Mouse (Mus musculus): ENCODE data around the gene Tmem74b. TPM values are rescaled to one million over a fixed set of nuclear protein-coding genes. Genes with fewer than 3 reads are reported as not detected.

Tmem74b gene
- 1 to 10 TPM in 3 of 4 experiments, under 1 TPM in 1; 0.46 to 1.8 (median 1.3) TPM for total RNA-seq (2022)

DNA sequence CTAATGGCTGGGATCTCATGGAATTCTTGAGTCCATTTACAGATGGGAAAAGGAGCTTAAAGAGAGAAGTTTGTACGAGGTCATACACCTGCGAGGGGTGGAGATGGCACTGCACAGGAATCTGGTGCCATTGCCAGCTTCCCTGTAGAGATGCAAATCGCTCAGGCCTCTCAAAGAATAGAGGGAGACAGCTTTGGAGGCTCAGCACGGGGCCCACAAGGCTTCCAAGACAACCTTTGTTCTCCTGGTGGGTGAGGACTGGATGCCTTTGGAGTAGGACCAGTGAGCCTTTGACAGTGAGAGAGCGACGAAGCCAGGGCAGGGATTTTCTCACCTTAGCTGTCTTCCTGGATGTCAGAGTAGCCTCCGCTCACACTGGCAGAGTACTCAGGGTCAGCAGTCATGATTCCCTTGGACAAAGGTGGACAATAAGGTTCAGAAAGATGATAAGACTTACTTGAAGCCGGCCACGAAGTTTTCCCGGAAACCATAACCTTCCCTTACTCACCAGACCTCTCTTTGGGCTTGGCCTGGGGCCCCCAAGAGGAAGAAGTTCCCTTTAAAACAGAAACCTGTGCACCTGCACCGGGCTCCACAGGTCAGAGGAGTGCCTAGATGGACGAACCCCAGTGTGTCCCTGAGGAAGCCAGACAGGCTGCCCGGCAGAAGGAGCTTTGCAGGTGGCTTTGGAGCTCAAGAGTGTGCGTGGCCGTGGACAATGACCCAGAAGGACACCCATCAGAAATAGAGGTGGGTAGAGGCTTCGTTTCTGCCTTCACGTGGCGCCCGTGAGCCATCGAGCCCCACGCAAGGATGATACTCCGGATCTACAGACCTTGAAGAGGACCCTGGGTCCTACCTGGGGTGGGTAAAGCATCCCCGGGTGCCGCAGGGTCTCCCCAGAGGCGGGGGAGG, at the start of gene Tmem74b:
Gene Tmem74b (plus strand): TSS at position 778 of the 915 bp plus-strand sequence.
- no peak for DNase-seq (ENCODE audit: low spot score in 2 of 2)

DNA sequence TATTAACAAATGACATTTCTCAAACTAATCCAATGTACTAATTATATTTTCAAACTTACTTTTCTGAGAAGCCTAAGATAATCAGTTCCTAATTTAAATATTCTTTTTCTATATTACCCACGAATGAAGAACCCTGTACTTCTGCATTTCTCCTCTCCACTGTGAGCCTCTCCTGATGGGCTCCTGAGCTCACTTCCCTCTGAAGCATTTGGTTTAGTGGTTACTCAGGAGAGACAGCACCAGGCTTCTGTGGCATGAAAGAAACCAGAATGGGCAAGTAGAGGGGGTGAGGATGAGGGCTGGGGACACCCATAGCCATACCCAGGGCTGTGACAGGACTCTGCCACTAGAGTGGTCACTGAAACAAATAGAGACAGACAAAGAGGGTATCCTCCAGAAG, 49.8 kb upstream of the Tmem74b start:
- DNase-seq (ENCODE audit: low spot score in 2 of 2) = no peak

DNA sequence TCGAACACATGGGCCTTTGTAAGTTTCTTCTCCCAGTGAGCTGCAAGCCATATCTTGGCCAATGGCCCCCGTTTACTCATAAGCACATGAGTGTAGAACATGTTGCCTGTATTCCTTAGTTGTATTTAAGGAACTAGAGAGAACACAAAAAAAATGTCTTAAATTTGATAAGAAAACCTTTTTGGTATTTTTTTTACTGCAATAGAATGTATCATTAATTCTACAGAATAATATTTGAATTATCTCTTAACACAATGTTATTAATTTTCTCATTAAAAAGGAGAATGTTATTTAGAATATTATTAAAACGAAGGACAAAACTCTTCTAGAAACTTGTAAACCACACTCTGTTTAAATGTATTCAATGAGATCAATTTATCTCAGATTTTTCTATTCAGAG, 33.4 kb upstream of the Tmem74b start, which contains the start of gene Rad21l:
Gene Rad21l (minus strand): TSS at position 101 of the 400 bp plus-strand sequence.
- DNase-seq (ENCODE audit: low spot score in 2 of 2) = no peak

DNA sequence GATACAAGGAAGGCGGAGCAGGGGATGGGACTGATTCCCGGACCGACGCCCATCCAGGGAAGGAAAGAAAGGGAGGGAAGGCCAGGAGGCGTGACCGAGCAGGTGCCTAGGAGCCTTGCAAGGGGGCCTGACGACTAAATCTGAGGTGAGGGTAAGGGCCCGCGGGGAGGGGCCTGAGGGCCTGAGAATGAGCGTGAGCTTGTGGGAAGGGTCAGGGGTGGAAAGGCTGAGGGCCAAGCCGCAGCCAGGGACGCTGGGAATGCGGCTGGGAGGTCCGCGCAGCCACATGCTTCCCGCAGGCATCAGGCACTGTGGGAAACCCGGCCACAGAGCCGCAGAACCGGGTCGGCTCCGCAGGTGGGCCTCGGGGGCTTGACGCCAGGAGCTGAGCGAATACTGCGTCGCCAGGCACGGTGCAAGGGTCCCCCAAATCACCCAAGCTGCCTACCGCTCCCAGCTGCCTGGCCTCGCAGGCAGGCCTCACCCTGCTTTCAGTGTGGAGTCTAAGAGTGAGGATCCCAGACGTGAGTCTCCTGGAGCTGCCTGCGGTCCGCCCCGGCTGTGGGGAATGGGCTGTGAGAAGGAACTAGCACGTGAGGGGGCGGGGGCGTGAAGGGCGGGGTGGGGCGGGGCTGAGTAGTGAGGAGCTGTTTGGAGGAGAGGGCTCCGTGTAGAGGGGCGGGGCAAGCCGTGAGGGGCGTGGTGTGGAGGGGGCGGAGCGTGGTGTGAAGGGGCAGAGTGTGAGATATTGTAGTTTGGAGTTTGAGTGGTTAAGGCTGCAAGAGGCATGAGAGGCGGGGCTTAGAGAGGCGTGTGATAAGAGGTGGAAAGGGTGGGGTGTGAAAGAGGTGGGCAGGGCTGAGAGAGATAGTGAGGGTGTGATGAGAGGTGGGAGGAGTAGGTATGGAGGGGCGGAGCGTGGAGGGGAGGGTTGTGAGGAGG, 31.5 kb upstream of the Tmem74b start:
- DNase-seq (ENCODE audit: low spot score in 2 of 2) = no peak

DNA sequence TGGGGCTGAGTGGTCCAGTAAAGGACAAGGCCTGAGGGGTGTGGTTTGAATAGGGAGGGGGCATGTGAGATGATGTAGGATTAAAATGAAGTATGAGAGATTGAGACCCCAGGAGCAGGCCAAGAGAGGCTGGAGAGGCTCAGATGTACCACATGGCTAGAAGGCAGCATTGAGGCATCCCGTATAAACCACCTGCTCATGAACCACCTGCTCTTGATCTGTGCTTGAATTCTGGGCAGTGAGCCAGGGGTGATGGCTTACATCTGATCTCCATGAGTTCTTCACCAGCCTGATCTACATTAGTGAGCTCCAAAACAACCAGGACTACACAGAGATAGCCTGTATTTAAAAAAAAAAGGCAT, 30.9 kb upstream of the Tmem74b start:
- no peak for DNase-seq (ENCODE audit: low spot score in 2 of 2)

DNA sequence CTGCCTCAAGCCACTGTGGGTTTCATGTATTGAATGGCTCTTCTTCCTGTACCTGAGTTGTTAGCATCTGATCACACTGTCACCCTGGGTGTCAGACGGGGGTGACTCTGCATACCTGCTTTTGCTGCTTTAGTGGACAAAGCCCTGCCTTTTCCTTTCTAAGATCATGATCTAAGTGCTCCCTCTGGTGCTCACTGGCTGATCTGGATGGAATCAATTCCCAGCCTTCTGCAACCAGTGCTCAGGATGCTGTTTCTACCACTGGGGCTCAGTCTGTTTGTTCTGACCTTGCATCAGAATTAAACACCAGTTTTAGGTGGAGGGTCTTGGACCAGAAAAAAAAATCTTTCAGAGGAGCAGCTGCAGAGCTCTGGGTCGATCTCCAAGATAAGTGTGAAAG, 25.6 kb upstream of the Tmem74b start:
- DNase-seq (ENCODE audit: low spot score in 2 of 2) = no peak

DNA sequence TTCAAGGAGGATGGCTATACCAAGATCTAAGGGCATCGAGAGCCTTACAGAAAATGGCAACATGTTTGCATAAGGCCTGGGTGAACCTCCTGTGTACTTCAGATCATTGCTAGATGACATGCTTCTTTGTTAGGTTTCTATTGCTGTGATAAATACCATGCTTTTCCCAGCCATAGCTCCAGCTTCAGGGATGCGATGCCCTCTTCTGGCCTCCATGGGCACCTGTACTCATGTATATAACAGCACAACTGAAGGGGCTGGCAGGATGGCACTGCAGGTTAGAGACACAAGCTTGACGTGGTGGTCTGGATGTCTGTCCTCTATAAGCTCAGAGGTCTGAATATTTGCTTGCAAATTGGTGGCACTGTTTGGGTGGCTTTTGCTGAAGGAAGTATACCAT, 19.5 kb upstream of the Tmem74b start:
- no peak for DNase-seq (ENCODE audit: low spot score in 2 of 2)

DNA sequence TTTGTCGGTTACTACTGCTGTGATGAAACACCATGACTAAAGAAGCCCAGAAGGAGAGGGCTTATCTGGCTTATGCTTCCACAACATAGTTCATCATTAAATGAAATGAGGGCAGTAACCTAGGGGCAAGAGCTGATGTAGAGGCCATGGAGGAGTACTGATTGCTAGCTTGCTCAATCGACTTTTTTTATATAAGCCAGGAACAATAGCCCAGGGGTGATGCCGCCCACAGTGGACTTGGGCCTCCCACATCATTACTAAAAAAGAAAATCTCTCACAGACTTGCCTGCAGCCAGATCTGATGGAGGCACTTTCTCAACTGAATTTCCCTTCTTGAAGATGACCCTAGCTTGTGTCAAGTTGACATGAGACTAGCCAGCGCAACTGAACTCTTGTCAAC, 18.8 kb upstream of the Tmem74b start:
- DNase-seq (ENCODE audit: low spot score in 2 of 2) = no peak

DNA sequence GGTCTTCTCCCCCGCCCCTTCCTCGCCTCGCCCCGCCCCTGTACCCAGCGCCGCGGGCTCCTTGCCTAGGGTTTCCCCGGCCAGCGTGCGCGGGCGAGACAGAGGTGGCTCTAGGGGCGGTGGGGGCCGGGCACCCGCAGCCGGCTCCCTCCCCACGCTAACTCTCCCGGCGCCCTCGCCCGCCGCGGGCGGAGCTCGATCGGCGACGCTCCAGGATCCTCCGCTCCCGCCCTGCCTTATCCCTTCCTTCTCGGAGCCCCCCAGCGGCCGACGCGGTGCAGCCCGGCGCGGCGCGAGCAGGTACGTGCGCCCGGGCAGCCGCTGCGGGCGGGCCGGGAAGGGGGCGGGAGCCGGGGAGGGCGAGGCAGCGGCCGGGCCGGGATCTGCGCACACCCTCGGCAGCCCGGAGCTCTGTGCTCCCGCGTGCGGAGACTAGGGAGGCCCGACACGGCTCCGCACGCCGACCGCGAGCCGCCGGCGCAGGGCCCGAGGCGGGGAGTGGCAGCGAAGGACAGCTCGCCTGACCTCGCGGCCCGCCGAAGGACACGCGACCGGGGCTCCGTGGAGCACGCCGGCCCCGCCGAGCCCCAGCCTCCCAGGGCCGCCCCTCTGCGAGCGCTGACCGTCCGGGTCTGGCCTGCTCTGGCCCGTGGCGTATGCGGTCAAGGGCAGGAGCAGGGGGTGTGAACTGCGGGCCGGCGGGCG, 490 bp downstream of the Tmem74b start:
- peak in 1 of 2 experiments; percentile 13 for DNase-seq (ENCODE audit: low spot score in 2 of 2)

DNA sequence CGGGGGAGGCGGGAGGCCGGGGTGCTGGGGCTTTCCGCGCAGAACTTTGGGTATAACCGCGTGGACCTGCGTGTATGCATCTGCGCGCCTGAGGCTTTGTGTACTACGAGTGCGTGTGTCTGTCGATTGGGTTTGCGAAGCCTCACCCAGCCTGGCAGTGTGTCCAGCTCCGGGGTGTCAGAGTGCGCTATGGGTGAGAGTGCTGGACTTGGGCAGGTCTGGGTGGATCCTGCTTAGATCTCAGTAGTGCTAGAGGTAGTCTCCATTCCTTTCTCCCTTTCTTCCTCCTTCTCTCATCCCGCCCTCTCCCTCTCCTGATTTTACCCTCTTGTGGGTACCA, 1.0 kb downstream of the Tmem74b start:
- DNase-seq (ENCODE audit: low spot score in 2 of 2) = no peak

DNA sequence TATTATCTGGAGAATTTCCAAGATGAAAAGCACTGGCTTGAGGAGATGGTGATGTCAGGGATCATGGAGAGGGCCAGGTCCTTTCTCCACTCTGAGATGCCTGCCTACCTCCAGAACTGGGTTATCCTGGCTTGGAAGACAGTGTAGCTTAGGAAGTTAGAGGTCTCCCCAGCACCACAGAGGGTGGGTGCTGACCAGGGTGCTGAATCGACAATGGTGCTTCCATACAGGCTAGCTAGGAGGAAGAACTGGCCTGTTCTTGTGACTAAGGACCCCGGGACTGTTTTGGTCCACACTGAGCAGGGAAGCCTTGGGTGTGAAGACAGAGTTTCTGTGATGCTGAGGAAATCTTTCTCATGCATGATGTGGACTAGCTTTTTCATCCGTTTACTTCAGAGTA, 10.8 kb downstream of the Tmem74b start:
- DNase-seq (ENCODE audit: low spot score in 2 of 2) = no peak

DNA sequence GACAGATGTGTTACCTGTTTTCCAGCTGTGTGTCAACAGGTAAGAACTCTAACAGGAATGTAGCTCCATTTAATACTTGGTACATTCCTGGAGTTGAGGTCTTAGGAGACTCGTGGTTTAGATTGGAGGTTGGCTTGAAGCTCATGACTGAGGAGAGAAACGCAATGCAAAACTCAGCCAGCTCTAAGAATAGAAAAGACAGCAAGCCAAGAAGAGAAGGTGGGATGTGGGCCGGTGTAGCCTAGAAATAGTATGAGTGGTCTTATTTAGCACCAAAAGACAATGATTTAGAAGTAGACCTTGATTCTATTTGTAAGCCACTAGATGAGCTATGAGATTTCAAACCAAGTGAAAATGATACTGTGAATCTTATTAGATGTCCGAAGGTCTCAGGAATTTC, 13.7 kb downstream of the Tmem74b start:
- DNase-seq (ENCODE audit: low spot score in 2 of 2) = no peak

DNA sequence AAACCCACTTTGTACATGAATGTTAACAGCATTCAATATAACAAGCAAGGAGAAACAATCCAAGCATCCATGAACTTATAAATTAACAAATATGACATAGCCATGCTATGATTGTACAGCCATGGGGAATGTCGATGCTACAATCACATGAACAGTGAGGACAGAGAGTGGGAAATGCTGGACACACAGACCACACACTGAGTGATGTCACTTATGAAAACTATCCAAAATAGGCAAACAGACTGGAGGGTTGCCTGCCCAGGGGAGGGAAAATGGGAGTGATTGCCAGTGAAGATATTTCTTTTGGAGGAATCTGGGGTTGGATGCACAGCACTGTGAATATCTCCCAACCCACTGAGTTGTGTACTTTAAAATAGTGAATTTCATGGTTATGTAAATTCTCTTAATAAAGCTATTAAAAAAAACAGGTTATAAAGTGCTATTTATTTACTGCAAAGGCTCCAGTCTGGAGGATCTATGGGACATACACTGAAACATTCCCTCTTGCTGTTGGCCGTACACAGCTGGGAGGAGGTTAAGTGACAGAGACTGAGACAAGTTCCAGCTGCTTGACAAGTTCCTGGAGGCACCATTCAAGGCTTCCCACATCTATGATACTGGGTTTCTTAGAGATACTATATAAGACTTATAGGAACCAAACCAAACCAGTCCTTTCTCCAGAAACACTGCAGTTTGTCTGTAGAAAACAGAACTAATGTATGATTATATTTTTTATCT, 14.7 kb downstream of the Tmem74b start:
- DNase-seq (ENCODE audit: low spot score in 2 of 2) = no peak

DNA sequence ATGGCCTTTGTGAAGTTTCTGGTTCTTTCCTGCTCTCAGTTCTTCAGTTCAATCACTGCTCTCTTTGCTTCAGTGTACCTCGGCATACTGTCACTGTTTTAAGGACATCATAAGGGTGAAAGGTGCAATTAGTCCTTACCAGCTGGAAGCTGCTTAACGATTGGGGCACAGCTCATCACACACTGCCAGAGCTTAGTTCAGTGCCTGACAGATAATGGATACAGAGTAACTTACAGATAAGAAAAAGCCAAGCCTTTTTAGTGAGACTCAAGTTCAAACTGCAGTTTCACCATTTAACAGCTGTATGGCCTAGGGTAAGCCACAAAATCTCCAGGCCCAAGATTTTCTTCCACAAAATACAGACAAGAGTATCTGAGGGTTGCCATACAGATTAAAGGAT, 22.3 kb downstream of the Tmem74b start:
- DNase-seq (ENCODE audit: low spot score in 2 of 2) = no peak

DNA sequence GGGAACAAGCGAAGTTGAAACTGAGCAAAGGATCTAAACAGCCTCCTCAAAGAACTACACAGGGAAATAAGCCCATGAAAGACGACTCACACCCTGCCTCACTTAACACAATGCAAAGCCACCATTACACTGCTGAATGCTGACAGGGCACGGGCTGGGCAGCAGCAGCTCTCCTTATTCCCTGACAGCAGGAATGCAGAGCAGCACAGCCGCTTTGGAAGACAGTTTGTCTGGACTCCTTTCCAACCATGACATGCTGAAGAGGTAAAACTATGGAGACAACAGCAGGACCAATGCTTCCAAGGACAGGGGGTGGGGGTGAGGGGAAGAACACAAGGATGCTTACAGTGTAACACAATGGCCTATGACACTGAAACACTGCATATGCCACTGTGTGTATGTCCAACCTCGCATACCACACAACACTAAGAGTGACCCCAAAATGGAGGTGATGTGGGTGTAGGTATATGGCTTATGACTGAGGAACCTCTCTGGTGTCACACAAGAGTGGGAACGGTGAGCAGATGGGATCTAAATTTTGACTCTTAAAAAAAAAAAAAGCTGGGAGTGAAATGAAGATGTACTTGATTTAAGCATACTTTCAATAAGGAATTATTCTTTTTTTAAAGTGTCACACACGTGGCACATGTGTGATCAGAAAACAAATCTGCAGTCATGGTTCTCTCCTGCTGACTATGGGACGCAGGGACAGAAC, 31.5 kb downstream of the Tmem74b start:
- DNase-seq (ENCODE audit: low spot score in 2 of 2) = no peak

DNA sequence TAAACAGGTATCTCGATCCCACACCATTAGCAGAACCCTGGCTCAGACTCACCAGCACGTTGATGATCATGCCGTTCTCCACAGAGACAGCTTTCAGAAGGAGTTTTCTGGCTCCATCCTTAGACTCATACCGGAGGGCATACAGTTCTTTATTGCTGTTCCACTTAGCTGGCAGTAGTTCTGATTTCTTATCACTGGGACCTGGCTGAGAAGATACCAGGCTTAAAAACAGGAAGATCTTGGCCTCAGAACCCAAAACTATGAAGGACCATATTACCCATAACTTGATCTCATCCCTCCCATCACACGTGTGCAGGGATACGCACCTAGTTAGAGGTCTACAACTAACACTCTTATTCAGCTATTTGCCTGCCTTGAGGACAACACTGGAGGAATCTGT, 33.6 kb downstream of the Tmem74b start:
- DNase-seq (ENCODE audit: low spot score in 2 of 2) = no peak

DNA sequence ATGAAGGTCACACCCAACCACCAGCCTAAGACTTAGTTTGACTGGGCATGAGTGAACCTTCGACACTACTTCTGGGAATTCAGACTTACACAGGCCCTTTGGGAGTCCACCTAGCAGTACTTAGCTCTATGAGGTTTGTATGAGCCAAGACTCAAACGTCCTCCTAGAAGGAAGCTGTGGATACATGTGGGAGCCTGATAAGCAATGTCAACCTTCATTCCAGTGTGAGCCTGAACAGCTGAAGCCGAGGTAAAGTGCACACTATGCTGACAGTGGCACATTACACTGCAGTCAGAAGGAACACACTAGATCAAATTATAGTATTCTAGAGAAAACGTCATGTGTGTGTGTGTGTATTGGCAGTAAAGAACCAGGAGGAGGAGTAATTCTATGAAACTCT, 36.7 kb downstream of the Tmem74b start:
- no peak for DNase-seq (ENCODE audit: low spot score in 2 of 2)

DNA sequence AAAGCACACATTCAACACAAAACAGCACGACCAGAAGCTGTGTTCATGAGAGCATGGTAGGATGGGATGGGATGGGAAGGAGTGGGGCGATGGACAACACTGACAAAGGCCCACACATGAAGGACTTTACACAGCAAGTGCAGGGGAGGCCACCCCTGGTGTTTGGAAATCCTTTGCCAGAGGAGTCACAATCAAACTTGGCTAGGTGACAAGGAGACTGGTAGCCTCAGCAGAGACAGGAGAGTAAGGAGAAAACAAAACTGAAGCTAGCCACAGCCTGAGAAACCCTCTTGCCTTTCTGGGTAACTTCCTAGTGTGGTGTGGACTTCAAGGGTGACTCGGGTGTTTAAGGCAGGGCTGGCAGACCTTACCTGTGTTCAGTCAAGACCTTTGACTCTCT, 37.3 kb downstream of the Tmem74b start:
- DNase-seq (ENCODE audit: low spot score in 2 of 2) = no peak

DNA sequence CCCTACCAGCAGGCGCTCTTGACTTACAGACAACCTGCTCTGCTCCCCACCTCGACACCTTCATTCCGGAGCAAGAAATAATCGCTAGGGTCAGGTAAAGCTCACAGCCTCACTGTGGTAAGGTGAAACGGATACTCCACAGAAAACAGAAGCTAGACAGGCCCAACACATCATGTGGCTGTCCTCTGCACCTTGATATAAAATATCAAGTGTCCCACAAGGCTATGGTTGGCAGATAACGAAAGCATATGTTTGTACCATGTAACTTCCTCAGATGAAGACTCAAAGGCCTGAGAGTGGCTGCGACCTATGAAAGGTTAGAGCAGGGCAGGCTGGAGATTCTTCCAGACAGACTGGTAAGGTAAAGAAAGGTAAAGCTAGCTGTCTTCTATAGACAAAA, 37.7 kb downstream of the Tmem74b start:
- DNase-seq (ENCODE audit: low spot score in 2 of 2) = no peak

Measured in gastrocnemius, adult 8-10 months (tissue).